Mouse (Mus musculus) bone marrow macrophage, adult 2 months (primary cell): ENCODE results near the gene Sbno1. TPM values are rescaled to one million over a fixed set of nuclear protein-coding genes. Genes with fewer than 3 reads are reported as not detected.
"Not testable (repeated sequence)": the region's sequence is repeated elsewhere in the genome, so short reads cannot be mapped to it uniquely, and the experiment has no call there.

Experiments used
- H3K27ac ChIP-seq: 2 replicates; pipeline ENCODE4 v1.5.1; 2012; ENCODE audit warnings: low read depth, low read length; ENCODE audit not compliant: insufficient read depth
- H3K4me1 ChIP-seq: 2 replicates; pipeline ENCODE4 v1.6.1; 2012; ENCODE audit warnings: low read length; ENCODE audit not compliant: control insufficient read depth, insufficient read depth
- H3K4me3 ChIP-seq: 2 replicates; pipeline ENCODE4 v1.5.1; 2012; ENCODE audit warnings: mild to moderate bottlenecking, low read length, moderate library complexity; ENCODE audit not compliant: insufficient read depth
- CTCF ChIP-seq: IDR thresholded peaks from 2 replicates; pipeline ENCODE4 v1.5.1; 2012; ENCODE audit warnings: low read depth, mild to moderate bottlenecking, low read length, moderate library complexity
- POLR2A ChIP-seq: IDR thresholded peaks from 2 replicates; pipeline ENCODE4 v1.6.1; 2012; ENCODE audit warnings: mild to moderate bottlenecking, low read depth, low read length, borderline replicate concordance
- polyA plus RNA-seq: library from polyadenylated mRNA; stranded (reverse); fragments of >200 nt; gene quantifications from 2 replicates; pipeline ENCODE4 v1.2.4, GENCODE M21; 2012; ENCODE audit not compliant: missing spikeins, insufficient read depth, insufficient read length

The Sbno1 gene
- polyA plus RNA-seq, 1 experiment: 57.5 TPM

GRCm38 (mm10) chr5:124349196-124349595 is 76.6 kb downstream of the Sbno1 start:
- no peak for TF ChIP-seq POLR2A
- TF ChIP-seq CTCF: no peak
- Histone ChIP-seq H3K27ac (no peak overlapping the region), H3K4me1 (peaks cover 27% of the 10 kb centered on the region), H3K4me3 (no peak overlapping the region)

GRCm38 (mm10) chr5:124342897-124343296 is 82.9 kb downstream of the Sbno1 start:
- H3K27ac ChIP-seq: no peak overlapping the region
- peaks cover 2% of the 10 kb centered on the region; the same call in 1 of the 2 replicates for H3K4me1 ChIP-seq
- no peak overlapping the region for H3K4me3 ChIP-seq
- TF ChIP-seq CTCF (no peak), POLR2A (no peak)

GRCm38 (mm10) chr5:124341753-124342339 is 84.0 kb downstream of the Sbno1 start:
- H3K4me3 ChIP-seq, H3K4me1 ChIP-seq, H3K27ac ChIP-seq: not testable (repeated sequence)

- H3K27ac ChIP-seq: no peak overlapping the region
- no peak overlapping the region for H3K4me3 ChIP-seq
- TF ChIP-seq POLR2A: no peak
- no peak for TF ChIP-seq CTCF
- H3K4me1 ChIP-seq: peaks cover 2% of the 10 kb centered on the region; the same call in 1 of the 2 replicates
Observed at GRCm38 (mm10) chr5:124338791-124339190, 87.0 kb downstream of the Sbno1 start.

GRCm38 (mm10) chr5:124337909-124338308 is 87.9 kb downstream of the Sbno1 start:
- no peak overlapping the region for H3K4me3 ChIP-seq
- H3K27ac ChIP-seq: no peak overlapping the region
- no peaks in the 10 kb centered on the region; the same call in 1 of the 2 replicates for H3K4me1 ChIP-seq
- TF ChIP-seq POLR2A: no peak
- no peak for TF ChIP-seq CTCF

GRCm38 (mm10) chr5:124337103-124337502 is 88.7 kb downstream of the Sbno1 start:
- H3K4me3 ChIP-seq: no peak overlapping the region
- no peak overlapping the region for H3K27ac ChIP-seq
- TF ChIP-seq POLR2A (no peak), CTCF (no peak)
- no peaks in the 10 kb centered on the region; the same call in 1 of the 2 replicates for H3K4me1 ChIP-seq

- H3K27ac ChIP-seq: no peak overlapping the region
- peaks cover 12% of the 10 kb centered on the region for H3K4me1 ChIP-seq
- H3K4me3 ChIP-seq: no peak overlapping the region
- TF ChIP-seq CTCF (no peak), POLR2A (no peak)
Observed at GRCm38 (mm10) chr5:124334392-124334791, 91.4 kb downstream of the Sbno1 start.

- TF ChIP-seq CTCF (no peak), POLR2A (no peak)
- no peak overlapping the region for H3K27ac ChIP-seq
- no peak overlapping the region for H3K4me3 ChIP-seq
- H3K4me1 ChIP-seq: peaks cover 22% of the 10 kb centered on the region
Observed at GRCm38 (mm10) chr5:124330086-124330485, 95.7 kb downstream of the Sbno1 start.

- H3K27ac ChIP-seq: peak within 1 kb of the TSS; percentile 77
- TF ChIP-seq POLR2A: peak; percentile 95
- no peak for TF ChIP-seq CTCF
- H3K4me3 ChIP-seq: peak within 1 kb of the TSS; percentile 87
- peaks cover 22% of the 10 kb centered on the region for H3K4me1 ChIP-seq
Observed at GRCm38 (mm10) chr5:124327510-124328364, 98.1 kb downstream of the Sbno1 start, which contains the start of the genes Mphosph9 and 2810006K23Rik. Gene Mphosph9, minus strand, starts transcription at chr5:124327972. Gene 2810006K23Rik, plus strand, starts transcription at chr5:124328089.

- H3K27ac ChIP-seq: no peak overlapping the region
- TF ChIP-seq POLR2A: no peak
- TF ChIP-seq CTCF: no peak
- H3K4me3 ChIP-seq: peak overlapping the region; percentile 87
- peaks cover 22% of the 10 kb centered on the region for H3K4me1 ChIP-seq
Observed at GRCm38 (mm10) chr5:124326829-124327228, 99.0 kb downstream of the Sbno1 start.

Other genes with a start within 250 kb of the Sbno1 start
- 0.40 and 0.66 TPM in 2 replicates for gene Pitpnm2, start 176.2 kb downstream of the Sbno1 start, polyA plus RNA-seq
- gene Mphosph9, start 98.0 kb downstream of the Sbno1 start, polyA plus RNA-seq: 4.2 and 7.2 TPM in 2 replicates
- gene 2810006K23Rik, start 97.9 kb downstream of the Sbno1 start, polyA plus RNA-seq: 12.4 and 12.5 TPM in 2 replicates
- 88.0 and 92.2 TPM in 2 replicates for gene Cdk2ap1, start 62.9 kb downstream of the Sbno1 start, polyA plus RNA-seq
- 49.2 and 58.6 TPM in 2 replicates for gene Kmt5a, start 13.9 kb upstream of the Sbno1 start, polyA plus RNA-seq
- 106 and 113 TPM in 2 replicates for gene Rilpl2, start 52.4 kb upstream of the Sbno1 start, polyA plus RNA-seq
- 20.5 and 21.6 TPM in 2 replicates for gene Snrnp35, start 57.1 kb upstream of the Sbno1 start, polyA plus RNA-seq
- gene Rilpl1, start 105.4 kb upstream of the Sbno1 start, polyA plus RNA-seq: 2.4 and 2.8 TPM in 2 replicates
- 339 and 358 TPM in 2 replicates for gene Tmed2, start 114.7 kb upstream of the Sbno1 start, polyA plus RNA-seq
- 9.2 and 11.8 TPM in 2 replicates for gene Ddx55, start 126.9 kb upstream of the Sbno1 start, polyA plus RNA-seq
- 17.9 and 19.1 TPM in 2 replicates for gene Eif2b1, start 153.1 kb upstream of the Sbno1 start, polyA plus RNA-seq
- 9.6 and 10.1 TPM in 2 replicates for gene Gtf2h3, start 153.1 kb upstream of the Sbno1 start, polyA plus RNA-seq
- gene Atp6v0a2, start 202.6 kb upstream of the Sbno1 start, polyA plus RNA-seq: 17.7 and 19.2 TPM in 2 replicates